In the genomic region with DNA sequence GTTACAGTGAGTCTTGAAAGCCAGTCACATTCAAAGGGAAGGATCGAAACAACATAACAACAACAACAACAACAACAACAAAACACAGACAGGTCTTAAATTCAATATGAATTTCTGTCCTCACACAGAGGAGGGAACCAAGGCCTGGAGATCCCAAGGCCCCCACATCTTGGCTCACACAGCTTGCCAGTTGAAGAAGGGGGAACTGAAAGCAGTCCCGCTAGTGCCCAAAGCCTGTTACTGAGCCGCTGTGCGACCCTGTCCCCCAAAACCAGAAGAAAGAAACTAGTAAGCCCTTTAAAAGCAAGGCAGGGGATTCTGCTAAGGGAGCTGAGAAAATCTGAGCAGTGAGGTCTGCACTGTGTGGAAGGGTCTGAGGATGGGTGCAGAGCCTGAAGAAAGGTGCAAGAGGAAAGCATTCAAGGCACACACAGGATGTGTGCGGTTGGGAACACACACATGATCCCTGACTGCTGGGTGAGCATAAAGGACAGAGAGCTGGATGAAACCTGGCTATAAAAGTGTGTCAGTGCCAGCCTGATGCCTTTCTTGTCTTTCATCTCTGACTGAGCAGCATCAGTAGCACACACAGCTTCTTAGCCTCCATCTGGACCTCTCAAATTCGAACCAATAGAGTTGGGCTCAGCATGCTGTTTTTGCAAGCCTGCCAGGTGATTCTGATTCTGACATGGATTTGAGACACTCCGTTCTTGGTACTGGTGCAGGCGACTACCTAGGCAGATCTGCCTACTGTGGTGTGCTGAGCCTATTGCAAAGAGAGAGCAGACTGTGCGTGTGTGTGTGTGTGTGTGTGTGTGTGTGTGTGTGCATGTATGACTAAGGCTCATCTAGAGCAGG, we compare ENCODE assay signal across 10 mouse cellular contexts. TPM values are rescaled to one million over a fixed set of nuclear protein-coding genes. Genes with fewer than 3 reads are reported as not detected.
DNase-seq lines count a peak whose midpoint lies in the region; TF ChIP-seq lines count a peak whose summit lies in the region.
"Had no signal": no experiment of that assay in that cellular context is flagged by ENCODE, and none has a peak within 500 bp of the region (broad histone marks: within the 10 kb centered on the region; RNA-seq: fewer than 3 reads in every experiment).

No protein-coding gene starts in this region.

- WGBS in heart, embryonic 10.5 days = 90% methylated on average over 9 of the region's 9 CpGs
- 78% methylated on average over 9 of the region's 9 CpGs for WGBS in lung, adult 2 months

- peaks cover 9% of the 10 kb centered on the region; the same call in 1 of the 2 replicates for H3K27me3 ChIP-seq in heart, embryonic 10.5 days (ENCODE audit: insufficient read depth, poor library complexity, severe bottlenecking)
- H3K27me3 ChIP-seq: embryonic facial prominence, embryonic 15.5 days; liver, embryonic 13.5 days had no signal

- peak; percentile 41 for DNase-seq in heart, embryonic 10.5 days (ENCODE audit: low spot score)
- DNase-seq in heart, postnatal 14 days = no peak
- DNase-seq in brain, adult 2 months (ENCODE audit: low read depth, low spot score) = peak; percentile 90
- peak; percentile 83 to 84 for DNase-seq in cerebellum, postnatal 14 days
- peak; percentile 37 to 47 for DNase-seq in layer of hippocampus, adult 2 months (ENCODE audit: low spot score in 2 of 2)
- DNase-seq in lung, adult 2 months = no peak
- DNase-seq in ovary, postnatal 10 days (ENCODE audit: low spot score) = no peak
- DNase-seq in MN1 (ENCODE audit: low spot score) = no peak
- DNase-seq: liver, embryonic 13.5 days had no signal

- intact Hi-C loops in heart, postnatal 14 days (cut with DNase I) = no loop called here

- H3K27ac ChIP-seq in heart, embryonic 10.5 days = peak overlapping the region; percentile 12; the same call in 1 of the 2 replicates
- H3K27ac ChIP-seq in layer of hippocampus, adult 2 months = peak overlapping the region; percentile 64
- H3K27ac ChIP-seq: embryonic facial prominence, embryonic 15.5 days; liver, embryonic 13.5 days had no signal

- no peaks in the 10 kb centered on the region for H3K36me3 ChIP-seq in heart, embryonic 10.5 days
- H3K36me3 ChIP-seq: embryonic facial prominence, embryonic 15.5 days; liver, embryonic 13.5 days had no signal

- no peak for TF ChIP-seq POLR2A in lung, adult 2 months (IDR thresholded peaks at IDR 0.05; ENCODE audit: borderline replicate concordance, extremely low read depth, low read depth, low read length)

- no peaks in the 10 kb centered on the region for H3K9me3 ChIP-seq in heart, embryonic 10.5 days
- H3K9me3 ChIP-seq: embryonic facial prominence, embryonic 15.5 days; liver, embryonic 13.5 days had no signal

- no peak overlapping the region for H3K4me3 ChIP-seq in heart, embryonic 10.5 days
- no peak overlapping the region for H3K4me3 ChIP-seq in layer of hippocampus, adult 2 months
- H3K4me3 ChIP-seq in lung, adult 2 months (replicated peaks; ENCODE audit: extremely low read depth, low read depth, low read length) = no peak overlapping the region
- H3K4me3 ChIP-seq: embryonic facial prominence, embryonic 15.5 days; liver, embryonic 13.5 days had no signal

- no peak for TF ChIP-seq CTCF in layer of hippocampus, adult 2 months (conservative IDR thresholded peaks at IDR 0.05)
- TF ChIP-seq CTCF in lung, adult 2 months (IDR thresholded peaks at IDR 0.05; ENCODE audit: insufficient read depth, low read length) = no peak

- H3K4me1 ChIP-seq in heart, embryonic 10.5 days = peaks cover 17% of the 10 kb centered on the region
- no peaks in the 10 kb centered on the region for H3K4me1 ChIP-seq in lung, adult 2 months (ENCODE audit: control insufficient read depth, insufficient read depth, low read length)
- H3K4me1 ChIP-seq: embryonic facial prominence, embryonic 15.5 days had no signal

RNA-seq across cellular contexts. Expression of a gene that starts 50.3 kb away (rescaled TPM):
- polyA plus RNA-seq in heart, embryonic 10.5 days (2016; fragmentation: Nextera tagmentation; extraction: Ambion mirVana) = 112 and 121 TPM in 2 replicates
- 100 to 1,000 TPM; 134 to 149 TPM for total RNA-seq in heart, postnatal 14 days (2021)
- total RNA-seq in layer of hippocampus, adult 2 months (2021) = 10 to 100 TPM; 41.1 to 45.2 TPM
- polyA plus RNA-seq in lung, adult 2 months (2012; rRNA removed) = 177 and 189 TPM in 2 replicates

Comparison
In these comparisons a context has a peak if more than half of its experiments do, and no peak if none do; other contexts are left out.
1. DNase-seq: peak in heart, embryonic 10.5 days (single experiment), brain, adult 2 months (single experiment), cerebellum, postnatal 14 days (2 of 2) and layer of hippocampus, adult 2 months (2 of 2); none in heart, postnatal 14 days (0 of 2), lung, adult 2 months (single experiment), ovary, postnatal 10 days (single experiment) and MN1 (single experiment).